Mouse (Mus musculus) layer of hippocampus, postnatal 14 days (tissue): ENCODE data around the gene Phlda3. TPM values are rescaled to one million over a fixed set of nuclear protein-coding genes. Genes with fewer than 3 reads are reported as not detected.

Source experiments
- total RNA-seq, 2 experiments: library from RNA; stranded (reverse); gene quantifications; 2 replicates each; pipeline ENCODE4 v1.2.3; 2021

Phlda3 gene
- total RNA-seq, 2 experiments from 2014 or later: 16.6 to 18.2 TPM

Other genes with a start within 250 kb of the Phlda3 start
- gene Nav1, start 158.8 kb upstream of the Phlda3 start, total RNA-seq: 100 to 1,000 TPM; 161 to 168 TPM
- gene Csrp1, start 46.1 kb upstream of the Phlda3 start, total RNA-seq: 100 to 1,000 TPM; 150 to 168 TPM
- 1 to 10 TPM; 3.6 to 4.9 TPM for gene Tnni1, start 13.3 kb downstream of the Phlda3 start, total RNA-seq
- gene Lad1, start 52.5 kb downstream of the Phlda3 start, total RNA-seq: 1 to 10 TPM in 1 of 2 experiments, under 1 TPM in 1; 0.53 to 1.3 TPM
- gene Tnnt2, start 70.2 kb downstream of the Phlda3 start, total RNA-seq: 1 to 10 TPM; 1.3 to 1.6 TPM
- under 1 TPM in 1 of 2 experiments, not detected in 1; 0.16 TPM for gene Pkp1, start 153.1 kb downstream of the Phlda3 start, total RNA-seq
- under 1 TPM; 0.19 to 0.62 TPM for gene Igfn1, start 240.2 kb downstream of the Phlda3 start, total RNA-seq
- gene Tmem9, start 242.0 kb downstream of the Phlda3 start, total RNA-seq: 10 to 100 TPM; 81.2 to 81.7 TPM